Mouse (Mus musculus) stomach, embryonic 16.5 days (tissue): ENCODE measurements at regions not wholly inside any gene's neighbourhood (a gene's known extent, or its start where the extent isn't known, plus 50 kb on each side); places are given as distances from the start of the nearest gene placed in this dataset.

Experiments
- ATAC-seq: fragments of 200-750 bp; cut with Nextera tagmentation; 2 replicates; pipeline ENCODE4 v1.8.0; 2017; ENCODE audit warnings: moderate number of reproducible peaks, moderate TSS enrichment; ENCODE audit not compliant: insufficient read depth, low FRiP score
- H3K27ac ChIP-seq: fragments of 300-500 bp; sonication (generic); 2 replicates; pipeline ENCODE4 v1.5.1; 2014; ENCODE audit warnings: low read length
- H3K27me3 ChIP-seq: fragments of 300-500 bp; sonication (generic); 2 replicates; pipeline ENCODE4 v1.6.1; 2014; ENCODE audit warnings: low read length, control low read depth, mixed read lengths; ENCODE audit not compliant: control insufficient read depth, insufficient read depth
- H3K36me3 ChIP-seq: fragments of 300-500 bp; sonication (generic); 2 replicates; pipeline ENCODE4 v1.6.1; 2014; ENCODE audit warnings: low read length; ENCODE audit not compliant: control insufficient read depth, insufficient read depth
- H3K4me1 ChIP-seq: fragments of 300-500 bp; sonication (generic); 2 replicates; pipeline ENCODE4 v1.6.1; 2014; ENCODE audit warnings: low read length, control low read depth, mixed read lengths; ENCODE audit not compliant: control insufficient read depth, insufficient read depth
- H3K4me2 ChIP-seq: fragments of 300-500 bp; sonication (generic); 2 replicates; pipeline ENCODE4 v1.6.1; 2014; ENCODE audit warnings: low read depth, low read length, mixed read lengths
- H3K4me3 ChIP-seq: fragments of 300-500 bp; sonication (generic); replicated peaks from 2 replicates; pipeline ENCODE4 v1.5.1; 2014; ENCODE audit warnings: mild to moderate bottlenecking, low read length
- H3K9ac ChIP-seq: fragments of 300-500 bp; sonication (generic); 2 replicates; pipeline ENCODE4 v1.6.1; 2014; ENCODE audit warnings: low read length
- H3K9me3 ChIP-seq: fragments of 300-500 bp; sonication (generic); replicated peaks from 2 replicates; pipeline ENCODE4 v1.6.1; 2016; ENCODE audit warnings: low read length, control low read depth; ENCODE audit not compliant: control insufficient read depth
- WGBS: fragments of 180-500 bp; shearing (Covaris S2); extraction: QIAGEN DNeasy Blood & Tissue Kit; methylation state at CpG from one replicate; pipeline ENCODE4 v1.1.7; 2014; 5-methylcytosine and 5-hydroxymethylcytosine counted together

GRCm38 (mm10) chr3:144329117-144329516 is 124.1 kb upstream of the Lmo4 start:
- no peak overlapping the region for H3K9ac ChIP-seq
- WGBS, result 55% methylated on average over 7 of the region's 7 CpGs
- no peak for ATAC-seq

GRCm38 (mm10) chr3:144327235-144327760 is 122.3 kb upstream of the Lmo4 start:
- Histone ChIP-seq H3K4me3 (no peak overlapping the region), H3K36me3 (no peaks in the 10 kb centered on the region), H3K4me2 (no peak overlapping the region), H3K27me3 (no peaks in the 10 kb centered on the region), H3K27ac (no peak overlapping the region), H3K9me3 (no peaks in the 10 kb centered on the region), H3K4me1 (no peaks in the 10 kb centered on the region), H3K9ac (no peak overlapping the region)
- no peak for ATAC-seq
- 83% methylated on average over 8 of the region's 8 CpGs for whole genome bisulfite sequencing

More at GRCm38 (mm10) chr3:144329117-144329516, 124.1 kb upstream of the Lmo4 start:
- Histone ChIP-seq H3K27ac (no peak overlapping the region), H3K4me2 (no peak overlapping the region), H3K4me1 (no peaks in the 10 kb centered on the region), H3K27me3 (no peaks in the 10 kb centered on the region), H3K36me3 (no peaks in the 10 kb centered on the region), H3K9me3 (no peaks in the 10 kb centered on the region), H3K4me3 (no peak overlapping the region)

GRCm38 (mm10) chr3:144324974-144325373 is 120.0 kb upstream of the Lmo4 start:
- no peaks in the 10 kb centered on the region for H3K4me1 ChIP-seq
- H3K27me3 ChIP-seq, result no peaks in the 10 kb centered on the region
- no peak overlapping the region for H3K4me2 ChIP-seq
- H3K36me3 ChIP-seq, result no peaks in the 10 kb centered on the region
- no peak overlapping the region for H3K9ac ChIP-seq
- H3K9me3 ChIP-seq, result no peaks in the 10 kb centered on the region
- no peak for ATAC-seq
- H3K27ac ChIP-seq, result no peak overlapping the region
- 88% methylated on average over 2 of the region's 2 CpGs for WGBS
- no peak overlapping the region for H3K4me3 ChIP-seq

- Histone ChIP-seq H3K4me2 (no peak overlapping the region), H3K4me1 (no peaks in the 10 kb centered on the region), H3K9me3 (no peaks in the 10 kb centered on the region), H3K27me3 (no peaks in the 10 kb centered on the region), H3K9ac (no peak overlapping the region), H3K27ac (no peak overlapping the region), H3K4me3 (no peak overlapping the region), H3K36me3 (no peaks in the 10 kb centered on the region)
- no peak for ATAC-seq
- 86% methylated on average over 3 of the region's 3 CpGs for WGBS
These were observed 118.5 kb upstream of the Lmo4 start for GRCm38 (mm10) chr3:144323524-144323923.

- no peaks in the 10 kb centered on the region for H3K36me3 ChIP-seq
- H3K27me3 ChIP-seq, result no peaks in the 10 kb centered on the region
- no peak overlapping the region; the same call in 1 of the 2 replicates for H3K27ac ChIP-seq
- 60% methylated on average over 11 of the region's 11 CpGs for WGBS
- no peaks in the 10 kb centered on the region for H3K4me1 ChIP-seq
- no peak overlapping the region for H3K4me3 ChIP-seq
- no peak overlapping the region for H3K4me2 ChIP-seq
- no peak overlapping the region for H3K9ac ChIP-seq
- no peaks in the 10 kb centered on the region for H3K9me3 ChIP-seq
- ATAC-seq, result no peak
These were observed 114.6 kb upstream of the Lmo4 start for GRCm38 (mm10) chr3:144319468-144320205.

- 62% methylated on average over 16 of the region's 16 CpGs for WGBS
- Histone ChIP-seq H3K27me3 (no peaks in the 10 kb centered on the region), H3K9me3 (no peaks in the 10 kb centered on the region), H3K4me2 (no peak overlapping the region), H3K27ac (no peak overlapping the region), H3K4me1 (no peaks in the 10 kb centered on the region), H3K4me3 (no peak overlapping the region), H3K9ac (no peak overlapping the region), H3K36me3 (no peaks in the 10 kb centered on the region)
- ATAC-seq, result no peak
These were observed 113.9 kb upstream of the Lmo4 start for GRCm38 (mm10) chr3:144318761-144319467.

GRCm38 (mm10) chr3:144310748-144311147 is 105.7 kb upstream of the Lmo4 start:
- Histone ChIP-seq H3K4me3 (no peak overlapping the region), H3K27ac (no peak overlapping the region), H3K4me2 (no peak overlapping the region), H3K36me3 (no peaks in the 10 kb centered on the region), H3K9ac (no peak overlapping the region), H3K27me3 (no peaks in the 10 kb centered on the region), H3K4me1 (no peaks in the 10 kb centered on the region), H3K9me3 (no peaks in the 10 kb centered on the region)
- WGBS, result 74% methylated on average over 5 of the region's 5 CpGs
- ATAC-seq, result no peak

- Histone ChIP-seq H3K9me3 (no peaks in the 10 kb centered on the region), H3K4me1 (no peaks in the 10 kb centered on the region), H3K27ac (no peak overlapping the region), H3K36me3 (no peaks in the 10 kb centered on the region), H3K4me2 (no peak overlapping the region), H3K9ac (no peak overlapping the region), H3K4me3 (no peak overlapping the region), H3K27me3 (no peaks in the 10 kb centered on the region)
- ATAC-seq, result no peak
- 71% methylated on average over 4 of the region's 4 CpGs for WGBS
These were observed 103.6 kb upstream of the Lmo4 start for GRCm38 (mm10) chr3:144308616-144309015.

- Histone ChIP-seq H3K4me1 (no peaks in the 10 kb centered on the region), H3K4me2 (no peak overlapping the region)
- ATAC-seq, result no peak
These were observed 102.5 kb upstream of the Lmo4 start for GRCm38 (mm10) chr3:144307557-144307956.

More at GRCm38 (mm10) chr3:144307557-144307956, 102.5 kb upstream of the Lmo4 start:
- H3K9ac ChIP-seq, result no peak overlapping the region
- H3K36me3 ChIP-seq, result no peaks in the 10 kb centered on the region
- H3K27me3 ChIP-seq, result no peaks in the 10 kb centered on the region
- no peaks in the 10 kb centered on the region for H3K9me3 ChIP-seq
- no peak overlapping the region for H3K4me3 ChIP-seq
- 79% methylated on average over 3 of the region's 3 CpGs for WGBS
- H3K27ac ChIP-seq, result no peak overlapping the region
